Mouse (Mus musculus) mesoderm, embryonic 11.5 days (tissue): ENCODE measurements at regions not wholly inside any gene's neighbourhood (a gene's known extent, or its start where the extent isn't known, plus 50 kb on each side); places are given as distances from the start of the nearest gene placed in this dataset.
A peak's percentile ranks its signal among the peaks of the same experiment; 100 is the strongest.

Source experiments
- DNase-seq: peaks from one replicate; pipeline ENCODE4 v3.0.0-alpha.2; 2012; ENCODE audit warnings: low read depth, low spot score

- DNase-seq: no peak
Measured at GRCm38 (mm10) chr1:126918876-126919275, 88.3 kb upstream of the Nckap5 start.

- no peak for DNase-seq
Measured at GRCm38 (mm10) chr1:126917872-126918271, 87.3 kb upstream of the Nckap5 start.

DNA sequence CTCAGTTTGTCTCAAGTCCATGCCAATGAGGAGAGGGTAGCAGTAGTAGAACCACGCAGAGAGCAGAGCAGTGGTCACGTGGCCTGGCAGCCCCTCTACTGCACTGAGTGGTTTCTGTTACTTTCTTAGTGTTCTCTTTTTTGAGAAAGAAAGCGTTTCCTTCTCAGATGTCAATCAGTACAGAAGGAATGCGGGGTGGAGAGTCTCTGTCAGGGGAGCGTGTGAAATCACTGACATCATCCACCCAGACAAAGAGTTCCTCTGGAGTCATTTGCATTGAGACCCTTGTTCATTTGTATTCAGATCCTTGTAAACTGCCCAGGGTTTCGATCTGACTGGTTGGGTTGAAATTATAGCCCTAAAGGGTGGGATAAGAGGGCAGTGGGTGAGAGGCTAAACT is 85.8 kb upstream of the Nckap5 start:
- peak; percentile 45 for DNase-seq

DNA sequence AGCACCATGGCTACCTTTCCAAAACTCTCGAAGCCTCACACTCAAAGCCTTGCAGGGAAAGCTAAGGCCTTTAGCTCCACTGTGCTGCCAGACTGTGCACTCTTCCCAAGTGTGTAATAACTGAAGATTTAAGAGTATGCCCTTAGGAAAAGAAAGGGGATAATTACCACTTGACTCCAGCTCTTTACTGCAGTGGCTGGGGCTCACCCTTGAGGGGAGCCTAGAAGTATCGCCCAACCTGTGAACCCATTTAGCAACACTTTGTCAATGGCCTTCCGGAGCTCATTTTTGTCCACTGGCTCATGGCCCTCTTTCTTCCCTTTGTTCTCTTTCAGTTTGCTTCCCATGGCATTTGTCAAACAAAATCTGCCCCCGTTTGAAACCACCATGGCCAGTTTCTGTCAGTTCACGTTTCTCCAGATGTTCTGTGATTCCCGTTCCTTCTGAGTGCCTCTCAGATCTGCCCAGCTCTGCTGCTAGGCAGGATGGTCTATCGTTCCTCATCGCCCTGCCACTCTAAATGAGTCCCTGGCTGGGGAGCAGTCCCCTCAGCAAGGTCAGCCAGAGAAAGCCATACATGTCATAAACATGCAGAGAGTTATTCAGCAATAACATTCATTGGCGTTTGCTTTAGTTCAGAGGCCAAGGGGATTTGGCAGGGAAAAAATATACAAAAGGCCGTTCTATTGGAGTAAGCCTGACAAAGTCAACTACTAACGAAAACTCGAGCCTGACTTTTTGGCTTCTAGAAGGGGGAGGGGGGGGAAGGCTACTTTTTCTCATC is 80.9 kb upstream of the Nckap5 start:
- DNase-seq: no peak

- DNase-seq: no peak
Measured at GRCm38 (mm10) chr1:126907417-126907816, 76.8 kb upstream of the Nckap5 start.

- DNase-seq: no peak
Measured at GRCm38 (mm10) chr1:126898484-126898883, 67.9 kb upstream of the Nckap5 start.

DNA sequence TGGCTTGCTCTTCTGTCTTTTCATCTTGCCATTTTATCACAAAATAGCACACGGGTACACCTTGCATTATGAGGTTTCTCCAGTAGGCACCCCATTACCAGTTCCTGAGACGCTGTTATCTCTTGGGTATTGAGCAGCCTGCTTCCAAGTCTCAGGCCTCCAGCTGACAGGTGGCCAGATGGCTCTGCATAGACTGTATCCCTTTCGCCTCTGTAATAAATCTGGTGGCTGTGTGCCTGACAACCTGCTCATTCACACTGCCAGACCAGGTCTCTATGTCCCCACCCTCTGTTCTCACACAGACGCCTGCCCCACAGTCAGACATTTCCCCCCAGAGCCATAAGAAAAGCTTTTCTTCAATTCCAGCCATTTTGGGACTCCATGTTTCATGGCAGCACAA is 66.3 kb upstream of the Nckap5 start:
- peak; percentile 36 for DNase-seq

DNA sequence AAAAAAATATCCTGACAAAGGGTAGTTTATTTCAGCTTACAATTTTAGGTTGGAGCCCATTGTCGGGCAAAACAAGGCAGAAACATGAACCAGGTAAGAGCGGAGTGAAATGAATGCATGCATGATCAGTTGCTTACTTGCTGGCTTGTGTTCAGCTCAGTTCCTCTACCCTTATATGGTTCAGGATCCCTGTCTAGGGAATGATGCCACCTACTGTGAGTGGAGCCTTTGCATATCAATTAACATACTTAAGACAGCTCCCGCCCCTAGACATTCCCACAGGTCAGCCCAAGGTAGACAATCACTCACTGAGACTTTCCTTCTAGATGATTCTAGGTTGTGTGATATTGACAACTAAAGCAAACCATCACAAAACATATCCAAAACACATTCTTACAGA is 50.2 kb upstream of the Nckap5 start:
- DNase-seq: no peak
